Mouse (Mus musculus) layer of hippocampus, adult 2 months (tissue): ENCODE measurements at regions not wholly inside any gene's neighbourhood (a gene's known extent, or its start where the extent isn't known, plus 50 kb on each side); places are given as distances from the start of the nearest gene placed in this dataset.

Experiments used
- DNase-seq, 2 experiments: peaks; one replicate each; pipeline ENCODE4 v3.0.0; 2022; ENCODE audit warnings: low spot score in 2 of 2
- H3K27ac ChIP-seq: fragments of 200-600 bp; 2 replicates; pipeline ENCODE4 v1.8.1; 2022
- H3K4me3 ChIP-seq: fragments of 200-600 bp; 2 replicates; pipeline ENCODE4 v1.8.1; 2022; ENCODE audit warnings: mild to moderate bottlenecking
- CTCF ChIP-seq: fragments of 200-600 bp; conservative IDR thresholded peaks from 2 replicates; pipeline ENCODE4 v1.8.1; 2022; ENCODE audit warnings: antibody characterized with exemption, mild to moderate bottlenecking, moderate library complexity

DNA sequence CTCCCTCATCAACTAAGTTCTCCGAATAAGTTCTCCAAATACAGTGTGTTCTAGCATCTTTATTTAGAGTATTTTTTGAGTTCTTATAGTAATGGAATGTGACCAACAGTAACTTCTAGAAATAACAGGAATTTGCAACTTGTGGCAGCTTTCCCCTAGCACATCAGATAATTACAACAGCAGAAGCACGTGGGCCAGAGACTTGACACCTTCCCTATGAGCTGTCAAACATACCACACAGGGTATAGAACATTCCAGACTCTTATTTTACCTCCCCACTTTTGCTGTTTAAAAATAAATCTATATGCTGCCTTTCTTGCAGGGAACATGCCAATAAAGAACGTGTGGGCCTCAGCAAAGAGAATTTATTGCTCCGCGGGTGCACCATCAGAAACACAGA, 77.4 kb upstream of the Commd8 start:
- DNase-seq, result no peak
- no peak for TF ChIP-seq CTCF
- no peak overlapping the region for H3K27ac ChIP-seq
- no peak overlapping the region for H3K4me3 ChIP-seq

DNA sequence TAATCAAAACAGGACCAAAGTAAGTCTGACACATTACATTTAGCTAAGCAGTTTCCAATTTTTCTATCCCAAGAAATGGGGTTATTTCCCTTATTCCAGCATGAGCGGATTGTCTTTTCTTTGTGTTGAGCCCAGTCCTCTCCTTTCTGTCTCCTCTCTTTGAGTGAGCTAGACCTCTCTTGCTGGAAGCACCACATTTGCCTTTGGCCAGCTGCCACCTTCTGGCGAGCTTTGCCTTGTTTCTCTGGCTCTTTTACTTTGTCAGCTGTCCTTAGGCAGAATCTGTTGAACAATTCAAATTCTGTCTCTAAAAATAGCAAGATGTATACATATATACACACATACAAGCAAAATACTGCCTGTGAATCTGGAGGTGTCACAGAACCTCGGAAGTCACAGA, 76.1 kb upstream of the Commd8 start:
- H3K4me3 ChIP-seq, result no peak overlapping the region
- peak; percentile 30; the same call in 1 of the 2 replicates for TF ChIP-seq CTCF
- peak; percentile 55 to 64 for DNase-seq
- H3K27ac ChIP-seq, result no peak overlapping the region; the same call in 1 of the 2 replicates

- H3K27ac ChIP-seq, result no peak overlapping the region
- no peak for TF ChIP-seq CTCF
- peak; percentile 9 to 25 for DNase-seq
- H3K4me3 ChIP-seq, result no peak overlapping the region
These were observed 75.0 kb upstream of the Commd8 start for GRCm38 (mm10) chr5:72242981-72243380.

DNA sequence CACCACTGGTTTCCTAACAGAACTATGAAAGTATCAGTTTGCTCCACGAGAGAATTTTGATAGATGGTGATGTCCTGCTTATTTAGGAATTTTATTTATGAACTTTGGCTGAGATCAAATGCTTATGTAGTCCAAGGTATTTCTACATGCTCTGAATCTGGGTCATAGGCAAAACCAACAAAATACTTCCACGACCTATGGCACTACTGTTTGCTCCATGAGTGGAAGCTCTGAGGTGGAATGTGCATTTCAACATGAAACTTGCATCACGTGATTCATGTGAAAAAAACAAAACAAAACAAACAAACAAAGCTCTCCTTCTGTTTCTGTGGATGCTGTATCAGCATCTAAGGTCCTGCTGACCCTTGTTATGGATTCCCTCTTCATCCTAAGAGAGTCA, 73.5 kb upstream of the Commd8 start:
- Histone ChIP-seq H3K27ac (no peak overlapping the region), H3K4me3 (no peak overlapping the region)
- TF ChIP-seq CTCF, result no peak
- no peak for DNase-seq

DNA sequence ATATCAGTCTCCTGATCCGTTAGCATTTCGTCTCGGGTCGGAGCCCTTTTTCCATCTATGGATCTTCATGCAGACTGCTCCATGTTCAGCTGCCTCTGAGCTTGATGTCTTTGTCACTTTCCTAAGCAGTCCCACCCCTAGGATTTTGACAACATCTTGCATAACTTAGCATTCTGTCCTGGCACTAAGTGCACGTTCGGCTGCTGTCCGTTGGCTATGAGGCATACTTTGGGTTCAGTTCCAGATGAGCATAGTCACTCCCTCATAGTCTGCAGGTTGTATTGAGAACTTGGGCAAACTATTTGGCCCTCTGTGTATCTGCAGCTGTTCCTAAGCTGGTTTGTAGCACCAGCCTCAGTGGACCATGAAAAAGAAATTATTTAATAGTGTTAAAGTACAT, 72.3 kb upstream of the Commd8 start:
- H3K4me3 ChIP-seq, result no peak overlapping the region
- H3K27ac ChIP-seq, result no peak overlapping the region
- DNase-seq, result no peak
- no peak for TF ChIP-seq CTCF

DNA sequence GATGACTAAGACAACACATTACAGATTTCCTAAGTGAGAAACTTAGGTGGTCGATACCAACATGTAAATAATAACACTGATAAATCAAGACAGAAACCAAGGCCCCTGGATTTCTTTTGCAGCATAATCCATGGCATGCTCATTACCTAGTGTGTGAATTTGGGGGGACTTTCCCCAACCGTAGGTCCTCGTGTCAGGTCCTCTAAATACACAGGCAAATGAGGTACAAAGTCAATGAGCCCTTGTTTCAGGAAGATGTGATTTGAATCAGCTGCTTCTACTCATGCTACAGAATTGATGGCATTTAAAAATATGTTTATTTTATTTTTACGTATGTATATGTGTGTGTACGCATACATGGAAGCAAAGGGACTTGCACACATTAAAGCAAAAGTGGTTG, 59.0 kb upstream of the Commd8 start:
- no peak for TF ChIP-seq CTCF
- DNase-seq, result no peak
- Histone ChIP-seq H3K27ac (no peak overlapping the region), H3K4me3 (no peak overlapping the region)

GRCm38 (mm10) chr5:72225576-72226298, 57.7 kb upstream of the Commd8 start:
- DNase-seq, result no peak
- H3K4me3 ChIP-seq, result no peak overlapping the region
- TF ChIP-seq CTCF, result no peak
- H3K27ac ChIP-seq, result 0 out of 2 replicates have a peak overlapping the region, but pooled peaks have one; percentile 10

GRCm38 (mm10) chr5:72225056-72225455, 57.1 kb upstream of the Commd8 start:
- 0 out of 2 replicates have a peak overlapping the region, but pooled peaks have one; percentile 10 for H3K27ac ChIP-seq
- no peak overlapping the region for H3K4me3 ChIP-seq
- TF ChIP-seq CTCF, result no peak
- no peak for DNase-seq

DNA sequence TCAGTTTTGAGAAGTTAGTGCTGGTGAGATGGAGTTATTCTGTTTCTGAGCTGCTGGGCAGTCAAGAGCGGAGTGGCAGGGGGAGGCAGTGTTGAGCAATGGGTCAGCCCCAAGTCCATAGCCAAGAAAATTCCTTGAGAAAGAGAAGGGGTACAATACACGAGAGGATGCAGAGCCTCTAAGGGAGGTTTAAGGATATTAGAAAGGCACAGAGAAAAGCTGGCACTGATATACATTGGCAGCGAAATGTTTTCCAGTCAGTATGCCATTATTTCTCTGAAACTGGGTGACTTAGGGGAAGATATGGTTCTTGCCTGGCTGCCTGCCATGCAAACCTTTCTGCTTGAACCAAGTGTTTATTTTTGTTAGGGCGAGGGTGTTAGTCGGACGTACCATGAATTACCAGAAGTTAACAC, 56.6 kb upstream of the Commd8 start:
- Histone ChIP-seq H3K27ac (no peak overlapping the region; the same call in 1 of the 2 replicates), H3K4me3 (no peak overlapping the region)
- peak; percentile 31; the same call in 1 of the 2 replicates for TF ChIP-seq CTCF
- DNase-seq, result no peak

DNA sequence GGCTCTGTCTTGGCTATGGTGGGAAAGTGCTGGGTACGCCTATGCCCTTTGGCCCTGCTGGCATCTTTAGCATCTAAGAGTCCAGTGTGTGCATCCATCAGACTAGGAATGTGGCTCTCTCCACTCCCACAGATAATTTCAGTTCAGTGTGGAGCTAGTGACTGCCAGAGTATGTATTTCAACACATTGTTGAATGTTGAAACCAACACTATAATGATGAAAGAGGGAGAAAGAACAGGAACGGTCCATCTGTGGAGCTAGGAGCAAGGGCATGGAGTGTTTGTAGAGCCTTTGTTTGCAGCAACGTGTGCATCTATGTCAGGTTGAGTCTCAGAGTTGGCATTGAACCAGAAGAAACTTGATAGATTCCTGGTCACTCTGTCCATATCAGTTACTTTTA, 54.9 kb upstream of the Commd8 start:
- no peak overlapping the region for H3K27ac ChIP-seq
- DNase-seq, result no peak
- H3K4me3 ChIP-seq, result no peak overlapping the region
- no peak for TF ChIP-seq CTCF

- no peak for TF ChIP-seq CTCF
- no peak for DNase-seq
- H3K4me3 ChIP-seq, result no peak overlapping the region
- H3K27ac ChIP-seq, result no peak overlapping the region
These were observed 51.7 kb upstream of the Commd8 start for GRCm38 (mm10) chr5:72219697-72220096.

DNA sequence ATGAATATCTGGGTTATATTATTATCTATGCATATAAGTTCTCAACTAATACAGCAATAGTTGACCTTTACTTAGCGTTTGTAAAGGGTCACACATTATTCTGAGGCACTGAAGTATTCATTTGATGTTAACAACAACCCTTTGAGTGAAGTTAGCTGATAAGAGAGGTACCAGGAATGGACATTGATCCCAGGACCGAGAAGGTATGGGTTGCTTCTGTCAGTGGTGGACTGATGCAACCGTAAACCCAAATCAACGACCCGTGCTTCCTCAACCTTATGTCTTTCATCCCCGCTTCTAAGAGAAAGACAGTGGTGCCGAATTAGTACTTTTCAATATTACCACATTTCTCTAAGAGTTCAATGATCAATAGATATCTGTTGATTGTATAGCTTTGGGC, 51.3 kb upstream of the Commd8 start:
- H3K4me3 ChIP-seq, result no peak overlapping the region
- no peak for DNase-seq
- TF ChIP-seq CTCF, result no peak

More for the DNA sequence above, 51.3 kb upstream of the Commd8 start:
- H3K27ac ChIP-seq, result no peak overlapping the region
